Mouse (Mus musculus) left cerebral cortex, adult 2 months (tissue): ENCODE data around the gene Jmjd1c. TPM values are rescaled to one million over a fixed set of nuclear protein-coding genes. Genes with fewer than 3 reads are reported as not detected.
A peak's percentile ranks its signal among the peaks of the same experiment; 100 is the strongest.

ENCODE experiments used
- DNase-seq, 2 experiments: peaks; one replicate each; pipeline ENCODE4 v3.0.0; 2021 to 2022; ENCODE audit warnings: low spot score in 2 of 2, mixed read lengths in 1 of 2; ENCODE audit errors: extremely low spot score in 1 of 2
- H3K27ac ChIP-seq: fragments of 200-600 bp; 2 replicates; pipeline ENCODE4 v1.8.1; 2022
- H3K4me3 ChIP-seq: fragments of 200-600 bp; 2 replicates; pipeline ENCODE4 v1.8.1; 2022
- CTCF ChIP-seq: fragments of 200-600 bp; IDR thresholded peaks from 2 replicates; pipeline ENCODE4 v1.8.1; 2022; ENCODE audit warnings: antibody characterized with exemption, mild to moderate bottlenecking, moderate library complexity
- intact Hi-C: fragments of 180-260 bp; cut with DNase I; formaldehyde crosslinking; loops from one replicate; pipeline ENCODE4 v1.15.1; 2025
- total RNA-seq, 2 experiments: library from RNA; stranded (reverse); gene quantifications; 2 replicates each; pipeline ENCODE4 v1.2.3; 2021

Jmjd1c gene
- total RNA-seq, 2 experiments from 2014 or later = 86.3 to 102 TPM

DNA sequence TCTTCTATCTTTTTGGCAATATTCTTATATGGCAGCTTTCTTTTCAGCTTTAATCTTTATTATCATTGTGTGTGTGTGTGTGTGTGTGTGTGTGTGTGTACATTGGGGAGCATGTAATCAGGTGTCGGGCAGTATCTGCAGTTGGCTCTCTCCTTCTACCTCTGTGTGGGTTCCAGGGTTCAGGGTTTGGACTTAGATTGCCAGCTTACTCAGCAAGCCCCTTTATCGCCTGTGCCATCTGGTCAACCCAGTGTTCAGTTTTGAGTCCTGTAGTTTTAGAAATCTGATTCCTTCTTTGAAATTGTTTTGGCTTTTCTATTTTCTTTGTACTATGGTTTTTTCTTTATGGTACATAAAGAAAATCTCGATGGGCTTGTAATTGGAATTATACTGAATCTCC lies 58.7 kb downstream of the Jmjd1c start:
- no peak overlapping the region for H3K27ac ChIP-seq
- intact Hi-C loops = no loop called here
- no peak overlapping the region for H3K4me3 ChIP-seq
- no peak for TF ChIP-seq CTCF
- DNase-seq = no peak

GRCm38 (mm10) chr10:67174049-67174448 lies 78.1 kb downstream of the Jmjd1c start:
- Histone ChIP-seq H3K4me3 (no peak overlapping the region), H3K27ac (no peak overlapping the region)
- DNase-seq = no peak
- intact Hi-C loops = no loop called here
- no peak for TF ChIP-seq CTCF

DNA sequence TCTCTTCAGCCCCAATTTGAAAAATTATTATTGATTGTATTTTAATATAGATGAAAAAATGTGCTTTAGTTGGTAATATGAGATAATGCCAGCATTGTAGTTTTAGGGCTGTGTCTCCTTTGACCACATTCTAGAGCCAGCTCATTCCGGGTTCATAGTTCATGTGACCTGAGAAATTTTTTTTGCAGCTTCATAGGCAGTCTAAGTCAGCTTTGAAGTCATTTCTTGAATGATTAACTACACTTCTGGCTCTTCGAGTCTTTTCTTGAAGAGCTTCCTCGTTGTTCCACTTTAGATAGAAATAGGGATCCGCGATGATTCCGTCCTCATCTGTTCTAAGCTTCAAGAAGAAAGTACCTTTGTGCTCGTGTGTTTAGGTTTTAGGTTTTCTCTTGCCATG lies 80.1 kb downstream of the Jmjd1c start:
- Histone ChIP-seq H3K4me3 (no peak overlapping the region), H3K27ac (no peak overlapping the region)
- intact Hi-C loops = no loop called here
- no peak for DNase-seq
- no peak for TF ChIP-seq CTCF

- Histone ChIP-seq H3K4me3 (no peak overlapping the region), H3K27ac (no peak overlapping the region)
- TF ChIP-seq CTCF = no peak
- intact Hi-C loops = no loop called here
- no peak for DNase-seq
Measured at GRCm38 (mm10) chr10:67176932-67177331, 81.0 kb downstream of the Jmjd1c start.

GRCm38 (mm10) chr10:67177410-67177809 lies 81.5 kb downstream of the Jmjd1c start:
- intact Hi-C loops = no loop called here
- Histone ChIP-seq H3K27ac (no peak overlapping the region), H3K4me3 (no peak overlapping the region)
- DNase-seq = no peak
- TF ChIP-seq CTCF = no peak

DNA sequence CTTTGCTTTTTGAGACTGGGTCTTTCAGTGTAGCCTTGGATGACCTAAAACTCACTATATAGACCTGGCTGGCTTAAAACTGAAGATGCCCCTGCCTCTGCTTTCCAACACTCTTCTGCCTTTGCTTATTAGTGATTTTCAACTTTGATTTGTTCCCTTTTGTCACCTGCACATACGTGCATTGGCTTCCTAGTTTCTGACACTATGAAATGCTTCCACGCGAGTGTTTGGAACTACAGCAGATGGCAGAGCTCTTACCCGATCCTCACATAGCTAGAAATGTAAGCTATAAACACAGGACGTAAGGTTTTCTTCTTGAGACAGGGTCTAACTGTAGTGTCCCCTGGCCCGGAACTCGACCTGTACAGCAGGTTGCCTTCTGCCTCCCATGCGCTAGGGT lies 84.1 kb downstream of the Jmjd1c start:
- Histone ChIP-seq H3K27ac (no peak overlapping the region), H3K4me3 (no peak overlapping the region)
- no peak for TF ChIP-seq CTCF
- intact Hi-C loops = no loop called here
- DNase-seq = no peak

GRCm38 (mm10) chr10:67180799-67181198 lies 84.9 kb downstream of the Jmjd1c start:
- Histone ChIP-seq H3K4me3 (no peak overlapping the region), H3K27ac (no peak overlapping the region)
- no peak for DNase-seq
- no peak for TF ChIP-seq CTCF
- intact Hi-C loops = no loop called here

- intact Hi-C loops = no loop called here
- no peak overlapping the region for H3K27ac ChIP-seq
- DNase-seq = no peak
- H3K4me3 ChIP-seq = no peak overlapping the region
- TF ChIP-seq CTCF = no peak
Measured at GRCm38 (mm10) chr10:67182651-67183050, 86.7 kb downstream of the Jmjd1c start.

DNA sequence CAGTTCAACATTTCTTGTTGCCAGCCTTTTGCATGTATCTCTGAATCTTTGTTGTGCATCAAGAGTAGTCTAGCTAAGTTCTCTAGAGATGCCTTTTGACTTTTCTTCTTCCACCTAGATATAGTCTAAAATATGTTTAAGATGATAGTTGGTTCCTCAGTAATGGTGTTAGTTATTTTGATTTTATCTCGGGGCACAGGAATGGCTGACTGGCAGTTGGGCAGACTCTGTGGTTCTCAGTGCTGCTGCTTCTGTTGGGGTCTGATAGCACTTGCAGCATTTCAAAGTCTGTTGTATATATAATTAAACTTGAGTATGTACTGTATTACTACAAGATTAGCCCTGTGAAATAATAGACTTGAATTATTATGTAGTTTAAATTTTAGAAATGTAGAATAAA lies 87.2 kb downstream of the Jmjd1c start:
- intact Hi-C loops = no loop called here
- no peak for TF ChIP-seq CTCF
- Histone ChIP-seq H3K27ac (no peak overlapping the region), H3K4me3 (no peak overlapping the region)
- DNase-seq = no peak

- H3K4me3 ChIP-seq = no peak overlapping the region
- no peak for TF ChIP-seq CTCF
- no peak for DNase-seq
- no peak overlapping the region for H3K27ac ChIP-seq
- intact Hi-C loops = loop anchor here (5.0 kb wide), 3 partner anchors 57 to 262 kb away; partner anchors contain the start of genes Jmjd1c and Reep3
Measured at GRCm38 (mm10) chr10:67184441-67185070, 88.6 kb downstream of the Jmjd1c start.

GRCm38 (mm10) chr10:67185491-67186081 lies 89.7 kb downstream of the Jmjd1c start:
- H3K4me3 ChIP-seq = peak overlapping the region; percentile 47
- intact Hi-C loops = loop anchor here (5.0 kb wide), 3 partner anchors 58 to 263 kb away; partner anchors contain the start of genes Jmjd1c and Reep3
- peak; percentile 44 for TF ChIP-seq CTCF
- peak overlapping the region; percentile 87 for H3K27ac ChIP-seq
- peak; percentile 62 to 69 for DNase-seq

- peak overlapping the region; percentile 47 for H3K4me3 ChIP-seq
- no peak for TF ChIP-seq CTCF
- intact Hi-C loops = loop anchor here (5.0 kb wide), 3 partner anchors 59 to 264 kb away; partner anchors contain the start of genes Jmjd1c and Reep3
- DNase-seq = no peak
- H3K27ac ChIP-seq = peak overlapping the region; percentile 87
Measured at GRCm38 (mm10) chr10:67186489-67186888, 90.6 kb downstream of the Jmjd1c start.
